Mouse (Mus musculus): Measurements from ENCODE around the gene Erf.

Erf gene

DNA sequence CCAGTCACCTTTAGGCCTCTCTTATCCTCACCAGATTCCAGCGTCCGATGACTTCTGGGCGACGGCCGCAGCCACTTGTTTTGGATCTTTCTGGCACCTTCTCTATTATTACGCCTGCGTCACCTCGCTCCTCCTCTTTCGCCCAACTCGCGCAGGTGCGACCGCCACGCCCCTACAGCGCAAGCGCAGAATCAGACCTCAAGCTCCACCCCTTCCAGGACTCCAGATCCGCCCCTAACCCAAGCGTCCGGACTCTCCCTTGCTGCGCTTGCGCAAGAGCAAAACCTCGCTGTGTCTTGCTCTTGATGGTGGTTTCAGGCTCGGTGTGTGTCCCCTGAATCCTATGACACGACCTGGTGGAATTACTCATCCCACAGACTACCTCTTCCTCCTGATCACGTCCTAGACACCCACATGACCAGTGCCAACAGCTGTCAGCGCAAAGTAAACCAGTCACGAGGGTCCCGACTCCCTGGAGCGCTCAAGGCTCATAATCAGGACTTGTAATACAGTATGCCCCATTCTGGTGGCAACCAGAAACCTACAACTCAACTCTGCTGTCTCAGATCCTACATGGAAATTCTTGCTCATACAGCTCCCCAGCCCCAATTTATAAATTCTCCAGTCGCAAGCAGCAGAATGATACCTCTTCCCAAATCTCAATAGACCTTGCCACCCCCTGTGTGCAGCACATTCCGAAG is 30.7 kb downstream of the Erf start:
- in situ Hi-C loops (cut with MboI; ENCODE audit: unreplicated experiment in 2 of 2): no loop called here

DNA sequence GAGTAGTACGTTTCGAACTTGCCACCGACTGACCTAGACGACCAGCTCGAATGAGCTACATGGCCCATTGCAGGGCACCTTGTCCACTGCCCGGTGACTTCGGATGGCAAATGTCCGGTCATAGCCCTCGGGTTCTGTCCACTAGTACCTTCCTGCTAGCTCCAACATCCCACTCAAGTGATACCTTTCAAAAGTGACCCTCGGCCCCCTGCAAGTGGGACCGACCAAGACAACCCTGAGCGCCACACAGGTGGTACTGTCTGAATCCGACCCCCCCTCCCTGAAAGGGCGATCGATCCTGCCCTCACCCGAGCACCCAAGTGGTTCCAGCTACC is 31.2 kb downstream of the Erf start:
- in situ Hi-C loops (cut with MboI; ENCODE audit: unreplicated experiment in 2 of 2): no loop called here

DNA sequence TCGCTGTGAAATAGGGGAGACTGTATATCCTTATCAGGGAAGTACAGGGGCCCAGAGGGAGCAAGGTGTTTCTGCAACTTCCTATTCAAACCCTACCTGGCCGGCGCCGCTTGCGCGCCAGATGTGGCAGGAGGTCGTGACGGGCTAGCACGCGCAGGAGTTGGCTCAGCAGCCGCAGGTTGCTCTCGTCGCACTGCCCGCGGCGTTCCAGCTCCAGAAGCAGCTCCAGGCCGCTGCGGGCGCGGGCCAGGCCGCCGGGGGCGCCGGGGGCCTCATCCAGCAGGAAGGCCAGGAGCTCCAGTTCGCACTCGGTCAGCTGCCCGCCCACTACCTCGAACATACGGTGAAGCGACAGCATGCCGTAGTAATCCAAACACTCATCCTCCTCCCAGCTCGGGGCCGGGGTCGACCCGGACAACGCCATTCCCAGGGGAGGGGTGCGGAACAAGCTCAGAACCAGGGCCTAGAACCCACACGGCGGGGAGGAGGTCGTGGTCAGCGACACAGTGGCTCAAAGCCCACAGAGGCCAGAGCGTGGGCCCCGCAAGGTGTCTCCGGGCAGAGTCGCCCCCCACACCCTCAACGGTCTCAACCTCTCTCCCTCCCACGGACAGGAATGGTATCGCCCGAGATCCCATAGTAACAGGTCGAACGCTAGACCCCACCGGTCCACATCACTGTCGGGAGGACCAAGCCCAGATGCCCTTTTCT is 31.7 kb downstream of the Erf start:
- in situ Hi-C loops (cut with MboI; ENCODE audit: unreplicated experiment in 2 of 2): no loop called here

DNA sequence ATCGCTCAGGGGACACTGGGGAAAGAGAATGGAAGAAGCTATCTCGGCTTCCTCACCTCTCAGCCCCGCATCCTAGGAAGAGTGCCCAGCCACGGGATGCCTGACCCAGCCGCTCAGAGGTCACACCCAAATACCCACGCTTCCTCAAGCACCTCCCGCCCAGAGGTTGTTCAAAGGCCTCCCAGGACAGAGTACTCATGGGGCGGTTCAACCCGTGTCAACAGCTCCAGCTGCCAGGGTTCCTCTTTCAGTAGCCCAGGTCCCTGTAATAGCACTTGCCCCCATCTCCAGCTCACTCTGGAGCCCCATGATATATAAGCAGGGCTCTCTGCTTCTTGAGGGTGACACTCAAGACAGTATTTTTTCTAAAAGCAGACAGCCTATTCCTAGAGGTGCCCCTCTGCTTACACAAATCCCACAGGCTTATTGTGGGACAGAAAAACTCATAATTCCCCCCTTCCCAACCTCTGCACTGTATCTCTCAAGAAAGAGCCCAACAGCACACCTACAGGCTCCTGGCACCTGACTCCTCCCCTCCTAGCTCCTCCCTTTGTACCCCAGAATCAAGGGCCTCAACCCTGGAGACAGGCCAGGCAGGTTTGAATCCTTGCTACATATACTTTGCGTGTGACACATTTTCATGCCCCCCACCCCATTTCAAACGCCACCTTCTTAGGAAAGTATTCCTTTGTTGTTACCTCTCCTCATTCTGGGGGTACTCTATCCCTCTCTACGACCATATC is 32.7 kb downstream of the Erf start:
- in situ Hi-C loops (cut with MboI; ENCODE audit: unreplicated experiment in 2 of 2): no loop called here

DNA sequence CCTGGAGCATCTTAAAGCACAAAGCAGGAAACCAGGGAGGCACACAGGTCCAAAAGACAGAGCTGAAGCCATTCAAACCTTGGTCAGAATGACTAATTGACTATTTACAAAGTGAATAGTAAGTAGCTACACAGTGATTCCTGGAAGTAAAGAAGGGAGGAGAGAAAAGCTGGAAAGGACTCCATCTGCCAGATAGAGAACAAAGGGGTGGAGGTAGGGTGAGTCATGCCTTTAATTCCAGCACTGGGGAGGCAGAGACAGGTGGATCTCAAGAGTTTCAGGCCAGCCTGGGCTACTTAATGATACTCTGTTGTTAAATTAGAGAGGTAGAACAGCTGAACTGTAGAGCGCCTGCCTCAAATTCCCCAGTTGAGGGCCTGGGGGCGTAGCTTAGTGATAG is 36.4 kb downstream of the Erf start:
- in situ Hi-C loops (cut with MboI; ENCODE audit: unreplicated experiment in 2 of 2): no loop called here

DNA sequence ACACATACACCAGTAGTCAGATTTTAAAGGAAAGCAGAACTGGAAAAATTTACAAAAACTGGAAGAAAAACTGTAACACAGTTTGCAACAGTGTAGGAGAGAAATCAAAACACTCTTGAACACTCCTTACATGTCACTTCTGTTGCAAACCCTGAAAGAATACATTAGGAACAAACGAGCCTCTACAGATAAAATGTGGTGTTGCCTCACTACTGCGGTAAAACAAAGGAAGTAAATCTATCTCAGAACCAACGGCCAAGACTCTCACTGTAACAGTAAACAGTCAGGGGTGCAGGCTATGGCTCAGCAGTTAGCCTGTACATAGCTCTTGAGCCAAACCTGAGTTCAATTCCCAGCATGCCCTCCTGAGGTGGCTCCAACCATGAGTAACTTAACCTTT is 37.5 kb downstream of the Erf start:
- in situ Hi-C loops (cut with MboI; ENCODE audit: unreplicated experiment in 2 of 2): no loop called here

DNA sequence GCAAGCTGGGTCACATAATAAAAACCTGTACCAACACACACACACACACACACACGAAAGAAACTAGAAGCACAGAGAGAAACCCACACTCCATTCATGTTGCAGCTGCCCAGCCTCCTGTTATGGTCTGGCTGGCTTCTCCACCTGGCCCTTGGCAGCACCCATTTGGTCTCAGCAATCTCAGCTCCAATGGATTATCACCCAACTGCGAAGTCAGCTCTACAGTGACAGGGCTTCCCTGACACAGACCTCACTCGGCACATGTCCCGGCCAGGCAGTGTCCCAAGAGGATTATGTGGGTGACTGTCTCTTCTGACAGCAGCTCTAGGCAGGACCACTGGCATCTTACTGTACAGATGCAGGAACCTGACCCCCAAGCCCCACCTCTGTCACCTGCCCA is 40.1 kb downstream of the Erf start:
- in situ Hi-C loops (cut with MboI; ENCODE audit: unreplicated experiment in 2 of 2): no loop called here

DNA sequence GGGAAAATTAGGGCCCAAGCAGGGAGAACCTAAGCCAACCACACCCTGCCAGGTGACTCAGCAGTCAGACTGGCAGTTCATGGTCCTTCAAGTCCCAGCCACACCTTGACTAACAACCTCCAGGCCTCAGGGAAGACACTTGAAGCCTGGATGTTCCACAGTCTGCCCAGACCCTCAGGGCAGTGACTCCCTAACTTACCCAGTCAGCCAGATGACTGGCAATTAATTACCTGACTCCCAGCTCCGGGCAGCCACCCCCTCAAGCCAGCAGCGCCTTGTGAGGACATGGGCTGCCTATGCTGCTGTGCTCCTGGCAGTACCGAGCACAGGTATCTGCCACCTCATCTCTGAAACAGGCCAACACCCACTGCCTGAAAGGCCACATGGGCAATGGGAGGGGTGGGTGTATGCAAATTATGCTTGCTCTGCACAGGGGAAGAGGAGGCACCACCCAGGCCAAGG is 41.4 kb downstream of the Erf start:
- in situ Hi-C loops (cut with MboI; ENCODE audit: unreplicated experiment in 2 of 2): no loop called here

DNA sequence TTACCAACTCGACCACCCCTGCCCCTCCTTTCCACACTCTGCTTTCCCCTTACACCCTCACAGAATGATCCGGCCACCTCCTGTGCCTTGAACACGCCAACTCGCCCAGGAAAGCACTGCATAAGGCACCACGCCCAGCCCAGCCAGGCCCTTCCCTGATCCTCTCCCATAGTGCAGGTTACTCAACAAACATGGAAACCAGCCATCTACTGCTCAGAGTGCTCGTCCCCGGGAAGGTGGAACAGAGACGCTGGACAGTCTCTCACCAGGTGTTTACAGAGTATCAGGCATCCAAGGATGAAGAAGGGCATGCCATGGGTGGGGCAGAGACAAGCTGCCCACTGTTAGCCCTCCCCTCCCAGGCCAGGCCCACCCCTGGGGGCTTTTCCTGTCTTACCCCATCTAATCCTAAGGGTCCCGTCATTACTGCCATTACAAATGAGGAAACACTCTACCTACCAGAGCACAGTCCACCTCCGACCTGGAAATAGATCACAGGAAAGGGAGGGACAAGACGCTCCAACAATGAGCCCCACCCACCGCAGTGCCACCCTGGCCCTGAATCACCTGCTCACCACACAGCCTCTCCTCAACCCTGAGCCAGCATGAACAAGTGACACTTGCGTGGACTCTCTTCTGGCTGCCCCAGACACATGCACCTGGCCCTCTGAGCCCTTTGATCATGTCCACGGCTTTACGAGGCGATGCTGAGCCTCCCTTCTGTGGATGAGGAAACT is 44.3 kb downstream of the Erf start:
- in situ Hi-C loops (cut with MboI; ENCODE audit: unreplicated experiment in 2 of 2): no loop called here

DNA sequence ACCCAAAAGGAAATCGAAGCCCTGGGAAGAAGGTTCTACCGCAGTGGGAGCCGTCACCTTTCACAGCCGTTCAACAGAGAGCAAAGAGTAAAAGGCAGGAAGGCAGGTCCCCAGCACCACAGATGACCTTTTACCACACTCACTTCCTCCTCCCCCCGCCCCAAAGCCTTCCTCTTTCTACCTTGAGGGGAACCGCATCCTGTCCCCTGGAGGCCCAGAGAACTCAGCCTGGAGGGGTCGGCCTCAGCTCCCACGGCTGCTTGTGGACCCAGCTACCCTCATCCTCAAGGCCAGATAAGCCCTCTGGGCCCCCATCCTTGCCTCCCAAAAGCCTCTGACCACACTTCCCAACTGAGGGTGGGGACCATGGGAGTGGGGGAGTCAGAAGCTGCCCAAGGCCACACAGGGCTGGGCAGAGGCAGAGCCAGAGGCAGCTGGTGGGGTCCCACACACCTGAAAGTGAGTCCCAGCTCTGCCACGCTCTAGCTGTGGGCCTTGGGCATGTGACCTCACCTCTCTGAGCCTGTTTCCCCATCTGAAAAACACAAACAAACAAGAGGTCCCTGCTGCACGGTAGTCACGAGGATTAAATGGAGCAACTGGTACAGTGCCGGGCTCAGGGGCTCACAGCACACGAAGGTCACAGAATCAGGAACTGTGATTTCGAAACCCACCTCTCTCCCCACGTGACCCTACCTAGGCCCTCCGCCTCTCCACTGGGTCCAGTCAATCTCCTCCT is 45.0 kb downstream of the Erf start:
- in situ Hi-C loops (cut with MboI; ENCODE audit: unreplicated experiment in 2 of 2): no loop called here

DNA sequence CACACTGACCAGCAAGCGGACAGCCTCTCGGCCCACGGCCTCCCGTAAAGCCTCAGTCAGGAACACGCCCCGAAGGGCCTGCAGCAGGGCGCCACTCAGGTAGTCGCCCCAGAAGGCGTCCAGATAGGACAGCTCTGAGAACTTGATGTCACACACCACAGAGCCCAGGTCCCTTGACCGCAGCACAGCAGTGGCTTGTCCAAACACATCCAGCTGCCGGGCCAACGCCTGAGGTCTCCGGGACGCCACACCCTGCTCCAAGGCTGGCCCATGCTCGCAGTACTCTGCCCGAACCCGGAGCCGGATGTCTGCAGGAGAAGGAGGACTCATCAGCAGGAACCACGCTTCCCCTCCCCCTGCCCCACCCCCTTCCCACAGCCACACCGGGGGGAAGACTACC is 46.9 kb downstream of the Erf start:
- in situ Hi-C loops (cut with MboI; ENCODE audit: unreplicated experiment in 2 of 2): no loop called here

DNA sequence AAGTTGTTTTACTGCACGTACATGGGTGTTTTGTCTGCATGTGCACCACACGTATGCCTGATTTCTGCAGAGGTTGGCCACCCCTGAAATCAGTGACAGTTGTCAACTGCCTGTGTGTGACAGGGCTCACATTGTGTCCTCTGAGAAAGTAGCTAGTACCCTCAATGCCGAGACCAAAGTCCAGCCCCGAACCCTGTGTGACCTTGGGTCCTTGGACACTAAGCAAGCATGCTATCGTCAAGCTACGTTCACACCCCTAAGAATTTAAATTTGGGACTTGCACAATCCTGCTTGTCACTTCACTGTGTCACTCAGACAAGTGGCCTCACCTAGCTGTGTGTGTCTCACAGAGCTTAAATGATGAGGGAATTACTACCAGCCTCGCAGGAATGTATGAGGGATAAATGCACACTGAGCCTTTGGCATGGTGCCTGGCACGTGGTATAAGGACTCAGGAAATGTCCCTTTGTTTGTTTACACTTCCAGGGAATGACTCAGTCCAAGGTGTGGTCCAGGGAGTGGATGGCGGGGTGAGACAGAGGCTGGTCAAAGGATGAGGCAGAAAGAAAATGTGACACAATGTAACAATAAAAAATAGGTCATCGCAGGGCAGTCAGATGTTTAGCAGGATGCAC is 53.1 kb downstream of the Erf start:
- in situ Hi-C loops (cut with MboI; ENCODE audit: unreplicated experiment in 2 of 2): no loop called here

DNA sequence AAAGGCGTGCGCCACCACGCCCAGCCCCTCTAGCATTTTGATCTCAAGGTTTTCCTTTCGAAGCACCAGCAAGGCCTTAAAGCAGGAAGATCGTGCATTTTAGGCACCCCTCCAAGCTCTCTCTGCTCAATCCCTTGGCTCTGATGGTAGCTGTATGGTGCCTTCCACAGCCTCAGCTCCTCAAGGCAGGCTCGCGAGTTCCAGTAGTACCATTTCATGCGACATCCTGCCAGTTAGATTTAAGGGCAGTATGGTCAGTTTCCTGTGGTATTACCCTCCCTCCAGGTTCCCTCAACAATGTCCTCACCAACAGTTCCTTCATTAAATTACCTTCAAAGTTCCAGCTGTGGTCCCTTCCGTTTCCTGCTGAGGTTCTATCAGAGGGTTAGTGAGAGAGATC is 54.5 kb downstream of the Erf start:
- in situ Hi-C loops (cut with MboI; ENCODE audit: unreplicated experiment in 2 of 2): no loop called here

DNA sequence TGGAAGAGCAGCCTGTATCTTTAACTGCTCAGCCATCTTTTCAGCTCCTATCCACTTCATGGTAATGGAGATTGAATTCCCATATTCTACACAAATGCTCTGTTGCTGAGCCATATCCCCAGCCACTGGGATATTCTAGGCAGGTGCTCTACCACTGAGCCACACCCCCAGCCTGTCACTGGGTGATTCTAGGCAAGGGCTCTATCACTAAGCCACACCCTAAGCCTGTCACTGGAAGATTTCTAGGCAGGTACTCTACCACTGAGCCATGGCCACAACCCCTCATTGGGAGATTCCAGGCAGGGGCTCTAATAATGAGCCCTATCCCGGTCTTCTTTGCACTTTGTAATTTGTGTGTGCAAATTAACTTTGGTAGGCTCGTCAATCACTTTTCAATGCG is 55.4 kb downstream of the Erf start:
- in situ Hi-C loops (cut with MboI; ENCODE audit: unreplicated experiment in 2 of 2): no loop called here
